Mouse (Mus musculus): ENCODE data around the gene Cntf.
"Not testable (repeated sequence)": the region's sequence is repeated elsewhere in the genome, so short reads cannot be mapped to it uniquely, and the experiment has no call there.

The Cntf gene

GRCm38 (mm10) chr19:12762212-12763130, 3.0 kb downstream of the Cntf start:
- DNase-seq (ENCODE audit: low spot score) = no peak

GRCm38 (mm10) chr19:12759656-12760055, 5.8 kb downstream of the Cntf start:
- DNase-seq (ENCODE audit: low spot score) = no peak

- DNase-seq (ENCODE audit: low spot score) = no peak
These were observed 6.4 kb downstream of the Cntf start for GRCm38 (mm10) chr19:12758936-12759478.

- no peak for DNase-seq (ENCODE audit: low spot score)
These were observed 9.1 kb downstream of the Cntf start for GRCm38 (mm10) chr19:12756286-12756685.

- DNase-seq (ENCODE audit: low spot score) = no peak
These were observed 33.5 kb downstream of the Cntf start for GRCm38 (mm10) chr19:12731950-12732349.

GRCm38 (mm10) chr19:12731036-12731435, 34.4 kb downstream of the Cntf start:
- DNase-seq (ENCODE audit: low spot score) = no peak

GRCm38 (mm10) chr19:12725851-12726250, 39.6 kb downstream of the Cntf start:
- DNase-seq (ENCODE audit: low spot score) = no peak

GRCm38 (mm10) chr19:12722308-12722707, 43.1 kb downstream of the Cntf start:
- DNase-seq (ENCODE audit: low spot score) = no peak

- not testable (repeated sequence) for DNase-seq (ENCODE audit: low spot score)
These were observed 43.8 kb downstream of the Cntf start for GRCm38 (mm10) chr19:12721596-12721995.

GRCm38 (mm10) chr19:12720919-12721318, 44.5 kb downstream of the Cntf start:
- DNase-seq (ENCODE audit: low spot score) = not testable (repeated sequence)

- no peak for DNase-seq (ENCODE audit: low spot score)
These were observed 45.0 kb downstream of the Cntf start for GRCm38 (mm10) chr19:12720463-12720862.

GRCm38 (mm10) chr19:12719189-12719588, 46.2 kb downstream of the Cntf start:
- DNase-seq (ENCODE audit: low spot score) = no peak
